Mouse (Mus musculus): Measurements from ENCODE around the gene Fdx1. TPM values are rescaled to one million over a fixed set of nuclear protein-coding genes. Genes with fewer than 3 reads are reported as not detected.
A peak's percentile ranks its signal among the peaks of the same experiment; 100 is the strongest.

Fdx1 gene
- polyA plus RNA-seq, 1 experiment from 2014 or later = 82.5 TPM

GRCm38 (mm10) chr9:51974871-51975270 is 11.5 kb upstream of the Fdx1 start:
- H3K27me3 ChIP-seq (ENCODE audit: control insufficient read depth, insufficient read depth, low read length) = no peaks in the 10 kb centered on the region
- no peak for ATAC-seq (replicated peaks; ENCODE audit: insufficient number of reproducible peaks, low FRiP score, low TSS enrichment)
- H3K4me1 ChIP-seq (ENCODE audit: control insufficient read depth, insufficient read depth, low read length) = 0 out of 2 replicates have a peak, but pooled peaks cover 4% of the 10 kb centered on the region
- WGBS (ENCODE audit: insufficient replicate concordance) = 30% methylated on average over 4 of the region's 4 CpGs
- no peak overlapping the region for H3K27ac ChIP-seq (ENCODE audit: low read depth, low read length)
- no peak overlapping the region for H3K9ac ChIP-seq (ENCODE audit: low read depth, low read length)
- H3K4me2 ChIP-seq = no peak overlapping the region
- H3K36me3 ChIP-seq (ENCODE audit: control insufficient read depth, insufficient read depth, low read length) = no peaks in the 10 kb centered on the region
- no peak overlapping the region for H3K4me3 ChIP-seq (ENCODE audit: low read depth, low read length)
- no peaks in the 10 kb centered on the region for H3K9me3 ChIP-seq (replicated peaks; ENCODE audit: control insufficient read depth, low read length)

DNA sequence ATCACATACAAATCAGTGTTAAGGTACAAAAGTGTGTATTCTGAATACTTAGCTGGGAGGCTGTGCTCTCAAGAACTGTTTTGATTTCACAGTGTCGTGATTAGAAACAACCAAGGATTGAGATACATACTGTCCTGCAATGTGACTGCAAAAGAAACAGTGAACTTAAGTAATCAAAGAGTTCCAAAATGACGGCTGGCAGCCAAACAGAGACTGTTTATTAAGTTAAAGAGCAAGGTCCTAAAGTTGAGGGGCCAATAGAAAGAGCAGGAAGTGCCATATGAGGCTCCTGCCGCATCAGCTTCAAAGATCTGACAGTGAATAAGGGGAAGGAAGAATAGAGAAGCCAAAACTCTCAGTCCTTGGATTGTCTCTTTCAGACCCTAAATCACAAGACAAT is 10.5 kb upstream of the Fdx1 start:
- H3K4me1 ChIP-seq (ENCODE audit: control insufficient read depth, insufficient read depth, low read length) = 0 out of 2 replicates have a peak, but pooled peaks cover 4% of the 10 kb centered on the region
- H3K27me3 ChIP-seq (ENCODE audit: control insufficient read depth, insufficient read depth, low read length) = no peaks in the 10 kb centered on the region
- no peaks in the 10 kb centered on the region for H3K9me3 ChIP-seq (replicated peaks; ENCODE audit: control insufficient read depth, low read length)
- H3K36me3 ChIP-seq (ENCODE audit: control insufficient read depth, insufficient read depth, low read length) = no peaks in the 10 kb centered on the region
- no peak overlapping the region for H3K27ac ChIP-seq (ENCODE audit: low read depth, low read length)
- WGBS (ENCODE audit: insufficient replicate concordance) = 64% methylated on average over 3 of the region's 3 CpGs
- H3K9ac ChIP-seq (ENCODE audit: low read depth, low read length) = no peak overlapping the region
- no peak overlapping the region for H3K4me3 ChIP-seq (ENCODE audit: low read depth, low read length)
- no peak overlapping the region for H3K4me2 ChIP-seq
- ATAC-seq (replicated peaks; ENCODE audit: insufficient number of reproducible peaks, low FRiP score, low TSS enrichment) = no peak

DNA sequence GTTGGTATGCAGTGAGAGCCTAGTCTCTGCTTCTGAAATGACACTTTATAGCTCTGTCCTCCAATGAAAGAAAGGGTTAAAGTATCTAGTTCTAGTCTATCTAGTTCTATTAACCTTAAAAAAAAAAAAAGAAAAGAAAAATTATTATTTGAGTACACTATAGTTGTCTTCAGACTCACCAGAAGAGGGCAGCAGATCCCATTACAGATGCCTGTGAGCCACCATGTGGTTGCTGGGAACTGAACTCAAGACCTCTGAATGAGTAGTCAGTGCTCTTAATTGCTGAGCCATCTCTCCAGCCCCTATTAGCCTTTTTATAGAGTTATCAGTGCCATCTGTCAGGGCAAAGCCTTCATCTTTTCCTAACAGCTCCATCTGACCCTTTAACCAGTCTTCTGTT is 3.0 kb upstream of the Fdx1 start:
- H3K9me3 ChIP-seq (replicated peaks; ENCODE audit: control insufficient read depth, low read length) = no peaks in the 10 kb centered on the region
- no peak overlapping the region for H3K4me2 ChIP-seq
- no peak overlapping the region for H3K4me3 ChIP-seq (ENCODE audit: low read depth, low read length)
- H3K36me3 ChIP-seq (ENCODE audit: control insufficient read depth, insufficient read depth, low read length) = no peaks in the 10 kb centered on the region
- no peaks in the 10 kb centered on the region for H3K27me3 ChIP-seq (ENCODE audit: control insufficient read depth, insufficient read depth, low read length)
- ATAC-seq (replicated peaks; ENCODE audit: insufficient number of reproducible peaks, low FRiP score, low TSS enrichment) = no peak
- H3K4me1 ChIP-seq (ENCODE audit: control insufficient read depth, insufficient read depth, low read length) = peaks cover 5% of the 10 kb centered on the region
- H3K27ac ChIP-seq (ENCODE audit: low read depth, low read length) = no peak overlapping the region
- no peak overlapping the region for H3K9ac ChIP-seq (ENCODE audit: low read depth, low read length)

GRCm38 (mm10) chr9:51964110-51964509 is 754 bp upstream of the Fdx1 start:
- H3K4me2 ChIP-seq = peak overlapping the region; percentile 68; the same call in 1 of the 2 replicates
- H3K9ac ChIP-seq (ENCODE audit: low read depth, low read length) = no peak overlapping the region
- H3K9me3 ChIP-seq (replicated peaks; ENCODE audit: control insufficient read depth, low read length) = no peaks in the 10 kb centered on the region
- WGBS (ENCODE audit: insufficient replicate concordance) = 54% methylated on average over 6 of the region's 6 CpGs
- no peak for ATAC-seq (replicated peaks; ENCODE audit: insufficient number of reproducible peaks, low FRiP score, low TSS enrichment)
- H3K36me3 ChIP-seq (ENCODE audit: control insufficient read depth, insufficient read depth, low read length) = no peaks in the 10 kb centered on the region
- H3K27ac ChIP-seq (ENCODE audit: low read depth, low read length) = no peak overlapping the region
- peak overlapping the region; percentile 91; the same call in 1 of the 2 replicates for H3K4me3 ChIP-seq (ENCODE audit: low read depth, low read length)
- no peaks in the 10 kb centered on the region for H3K27me3 ChIP-seq (ENCODE audit: control insufficient read depth, insufficient read depth, low read length)
- peaks cover 9% of the 10 kb centered on the region for H3K4me1 ChIP-seq (ENCODE audit: control insufficient read depth, insufficient read depth, low read length)

GRCm38 (mm10) chr9:51961190-51961909 is 2.0 kb downstream of the Fdx1 start:
- no peaks in the 10 kb centered on the region for H3K9me3 ChIP-seq (replicated peaks; ENCODE audit: control insufficient read depth, low read length)
- ATAC-seq (replicated peaks; ENCODE audit: insufficient number of reproducible peaks, low FRiP score, low TSS enrichment) = no peak
- H3K27me3 ChIP-seq (ENCODE audit: control insufficient read depth, insufficient read depth, low read length) = no peaks in the 10 kb centered on the region
- no peak overlapping the region for H3K4me2 ChIP-seq
- H3K4me1 ChIP-seq (ENCODE audit: control insufficient read depth, insufficient read depth, low read length) = peaks cover 13% of the 10 kb centered on the region
- H3K27ac ChIP-seq (ENCODE audit: low read depth, low read length) = no peak overlapping the region
- 0 out of 2 replicates have a peak overlapping the region, but pooled peaks have one; percentile 39 for H3K9ac ChIP-seq (ENCODE audit: low read depth, low read length)
- H3K4me3 ChIP-seq (ENCODE audit: low read depth, low read length) = no peak overlapping the region
- H3K36me3 ChIP-seq (ENCODE audit: control insufficient read depth, insufficient read depth, low read length) = no peaks in the 10 kb centered on the region
- WGBS (ENCODE audit: insufficient replicate concordance) = 57% methylated on average over 6 of the region's 6 CpGs

DNA sequence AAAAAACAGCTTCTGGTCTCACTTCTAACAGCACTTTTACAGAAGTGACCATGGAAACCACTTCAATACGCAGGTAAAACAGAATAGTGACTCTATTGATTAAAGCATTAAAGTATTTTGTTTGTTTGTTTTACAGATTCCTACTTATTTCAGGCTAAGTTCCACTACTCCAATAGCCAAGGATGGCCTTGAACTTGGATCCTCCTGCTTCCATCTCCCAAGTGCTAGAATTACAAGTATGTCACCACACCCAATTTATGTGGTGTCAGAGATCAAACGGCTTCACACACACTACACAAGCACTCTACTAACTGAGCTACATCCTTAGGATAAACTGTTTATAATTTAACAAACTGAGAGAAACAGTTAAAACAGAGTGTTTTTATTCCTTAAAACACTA is 3.0 kb downstream of the Fdx1 start:
- no peaks in the 10 kb centered on the region for H3K36me3 ChIP-seq (ENCODE audit: control insufficient read depth, insufficient read depth, low read length)
- H3K4me2 ChIP-seq = no peak overlapping the region
- no peak overlapping the region for H3K9ac ChIP-seq (ENCODE audit: low read depth, low read length)
- peaks cover 13% of the 10 kb centered on the region for H3K4me1 ChIP-seq (ENCODE audit: control insufficient read depth, insufficient read depth, low read length)
- H3K27me3 ChIP-seq (ENCODE audit: control insufficient read depth, insufficient read depth, low read length) = no peaks in the 10 kb centered on the region
- no peak overlapping the region for H3K4me3 ChIP-seq (ENCODE audit: low read depth, low read length)
- WGBS (ENCODE audit: insufficient replicate concordance) = 74% methylated on average over 2 of the region's 2 CpGs
- H3K9me3 ChIP-seq (replicated peaks; ENCODE audit: control insufficient read depth, low read length) = no peaks in the 10 kb centered on the region
- H3K27ac ChIP-seq (ENCODE audit: low read depth, low read length) = no peak overlapping the region
- ATAC-seq (replicated peaks; ENCODE audit: insufficient number of reproducible peaks, low FRiP score, low TSS enrichment) = no peak

- H3K36me3 ChIP-seq (ENCODE audit: control insufficient read depth, insufficient read depth, low read length) = no peaks in the 10 kb centered on the region
- no peak overlapping the region for H3K4me3 ChIP-seq (ENCODE audit: low read depth, low read length)
- H3K9me3 ChIP-seq (replicated peaks; ENCODE audit: control insufficient read depth, low read length) = no peaks in the 10 kb centered on the region
- no peak overlapping the region for H3K27ac ChIP-seq (ENCODE audit: low read depth, low read length)
- H3K27me3 ChIP-seq (ENCODE audit: control insufficient read depth, insufficient read depth, low read length) = no peaks in the 10 kb centered on the region
- no peak overlapping the region for H3K9ac ChIP-seq (ENCODE audit: low read depth, low read length)
- H3K4me1 ChIP-seq (ENCODE audit: control insufficient read depth, insufficient read depth, low read length) = peaks cover 13% of the 10 kb centered on the region
- no peak overlapping the region for H3K4me2 ChIP-seq
- ATAC-seq (replicated peaks; ENCODE audit: insufficient number of reproducible peaks, low FRiP score, low TSS enrichment) = no peak
Observed at GRCm38 (mm10) chr9:51958981-51959380, 4.4 kb downstream of the Fdx1 start.

DNA sequence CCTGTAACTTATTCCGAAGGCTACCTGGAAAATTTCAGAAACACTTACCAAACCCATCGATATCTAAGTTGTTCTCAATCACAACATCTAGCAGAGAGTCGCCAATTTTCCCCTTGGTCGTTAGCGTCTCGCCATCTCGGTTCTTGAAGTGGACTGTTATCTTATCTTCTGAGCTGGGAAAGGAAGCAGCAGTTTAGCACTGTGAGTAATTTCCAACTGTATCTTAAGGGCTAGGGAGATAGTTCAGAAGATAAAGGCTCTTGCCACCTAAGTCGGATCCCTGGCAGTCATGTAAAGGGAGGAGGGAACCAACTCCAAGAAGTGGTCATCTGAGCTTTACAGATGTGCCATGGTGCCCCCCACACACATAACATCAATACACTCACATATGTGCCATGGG is 6.3 kb downstream of the Fdx1 start:
- no peaks in the 10 kb centered on the region for H3K27me3 ChIP-seq (ENCODE audit: control insufficient read depth, insufficient read depth, low read length)
- H3K27ac ChIP-seq (ENCODE audit: low read depth, low read length) = no peak overlapping the region
- no peak for ATAC-seq (replicated peaks; ENCODE audit: insufficient number of reproducible peaks, low FRiP score, low TSS enrichment)
- no peak overlapping the region for H3K4me3 ChIP-seq (ENCODE audit: low read depth, low read length)
- WGBS (ENCODE audit: insufficient replicate concordance) = 35% methylated on average over 8 of the region's 8 CpGs
- H3K4me1 ChIP-seq (ENCODE audit: control insufficient read depth, insufficient read depth, low read length) = peaks cover 9% of the 10 kb centered on the region
- no peak overlapping the region for H3K4me2 ChIP-seq
- no peaks in the 10 kb centered on the region for H3K9me3 ChIP-seq (replicated peaks; ENCODE audit: control insufficient read depth, low read length)
- H3K9ac ChIP-seq (ENCODE audit: low read depth, low read length) = no peak overlapping the region
- no peaks in the 10 kb centered on the region for H3K36me3 ChIP-seq (ENCODE audit: control insufficient read depth, insufficient read depth, low read length)

- H3K4me3 ChIP-seq (ENCODE audit: low read depth, low read length) = no peak overlapping the region
- WGBS (ENCODE audit: insufficient replicate concordance) = 74% methylated on average over 2 of the region's 2 CpGs
- no peak overlapping the region for H3K27ac ChIP-seq (ENCODE audit: low read depth, low read length)
- H3K9ac ChIP-seq (ENCODE audit: low read depth, low read length) = no peak overlapping the region
- H3K9me3 ChIP-seq (replicated peaks; ENCODE audit: control insufficient read depth, low read length) = no peaks in the 10 kb centered on the region
- H3K36me3 ChIP-seq (ENCODE audit: control insufficient read depth, insufficient read depth, low read length) = no peaks in the 10 kb centered on the region
- H3K4me2 ChIP-seq = no peak overlapping the region
- H3K27me3 ChIP-seq (ENCODE audit: control insufficient read depth, insufficient read depth, low read length) = no peaks in the 10 kb centered on the region
- no peak for ATAC-seq (replicated peaks; ENCODE audit: insufficient number of reproducible peaks, low FRiP score, low TSS enrichment)
- H3K4me1 ChIP-seq (ENCODE audit: control insufficient read depth, insufficient read depth, low read length) = peaks cover 9% of the 10 kb centered on the region
Observed at GRCm38 (mm10) chr9:51956484-51956883, 6.9 kb downstream of the Fdx1 start.
